Mouse (Mus musculus) lung, embryonic 14.5 days (tissue): Measurements from ENCODE around the gene Gm10273. TPM values are rescaled to one million over a fixed set of nuclear protein-coding genes. Genes with fewer than 3 reads are reported as not detected.
A peak's percentile ranks its signal among the peaks of the same experiment; 100 is the strongest.
"Not testable (repeated sequence)": the region's sequence is repeated elsewhere in the genome, so short reads cannot be mapped to it uniquely, and the experiment has no call there.

ENCODE experiments used
- ATAC-seq: fragments of 200-750 bp; cut with Nextera tagmentation; 2 replicates; pipeline ENCODE4 v1.8.0; 2017; ENCODE audit warnings: mild to moderate bottlenecking, moderate TSS enrichment, moderate library complexity; ENCODE audit not compliant: insufficient read depth
- DNase-seq: peaks from one replicate; pipeline ENCODE4 v3.0.0-alpha.2; 2015
- H3K27ac ChIP-seq: fragments of 300-500 bp; sonication (generic); 2 replicates; pipeline ENCODE4 v1.5.1; 2014; ENCODE audit warnings: low read depth, mild to moderate bottlenecking, moderate library complexity
- H3K27me3 ChIP-seq: fragments of 300-500 bp; sonication (generic); 2 replicates; pipeline ENCODE4 v1.6.1; 2014; ENCODE audit warnings: low read length, control low read depth; ENCODE audit not compliant: insufficient read depth
- H3K36me3 ChIP-seq: fragments of 300-500 bp; sonication (generic); 2 replicates; pipeline ENCODE4 v1.6.1; 2014; ENCODE audit warnings: control low read depth; ENCODE audit not compliant: insufficient read depth
- H3K4me1 ChIP-seq: fragments of 300-500 bp; sonication (generic); 2 replicates; pipeline ENCODE4 v1.6.1; 2014; ENCODE audit warnings: antibody characterized with exemption, control low read depth; ENCODE audit not compliant: insufficient read depth
- H3K4me2 ChIP-seq: fragments of 300-500 bp; sonication (generic); 2 replicates; pipeline ENCODE4 v1.6.1; 2014; ENCODE audit warnings: mild to moderate bottlenecking
- H3K4me3 ChIP-seq: fragments of 300-500 bp; sonication (generic); 2 replicates; pipeline ENCODE4 v1.5.1; 2014; ENCODE audit warnings: low read depth, low read length
- H3K9ac ChIP-seq: fragments of 300-500 bp; sonication (generic); 2 replicates; pipeline ENCODE4 v1.6.1; 2014
- H3K9me3 ChIP-seq: fragments of 300-500 bp; sonication (generic); 2 replicates; pipeline ENCODE4 v1.6.1; 2016; ENCODE audit warnings: low read depth, low read length, control low read depth
- CTCF ChIP-seq: IDR thresholded peaks from 2 replicates; pipeline ENCODE4 v1.5.1; 2016; ENCODE audit warnings: antibody characterized with exemption, low read depth
- WGBS: fragments of 180-500 bp; shearing (Covaris S2); extraction: QIAGEN DNeasy Blood & Tissue Kit; methylation state at CpG from one replicate; pipeline ENCODE4 v1.1.7; 2014; 5-methylcytosine and 5-hydroxymethylcytosine counted together
- polyA plus RNA-seq: library from polyadenylated mRNA; unstranded; fragments of >200 nt; fragmentation: Nextera tagmentation; extraction: Ambion mirVana; gene quantifications from 2 replicates; pipeline ENCODE4 v1.2.1, GENCODE M21; 2014

The Gm10273 gene
- polyA plus RNA-seq, 1 experiment from 2014 or later, result 19.0 TPM

- ATAC-seq (no peak), DNase-seq (no peak)
- H3K27me3 ChIP-seq, result no peaks in the 10 kb centered on the region
- 86% methylated on average over 4 of the region's 4 CpGs for WGBS
- H3K4me2 ChIP-seq, result no peak overlapping the region
- H3K9ac ChIP-seq, result no peak overlapping the region
- H3K9me3 ChIP-seq, result no peaks in the 10 kb centered on the region
- peaks cover 9% of the 10 kb centered on the region; the same call in 1 of the 2 replicates for H3K36me3 ChIP-seq
- no peak overlapping the region for H3K27ac ChIP-seq
- no peaks in the 10 kb centered on the region for H3K4me1 ChIP-seq
- peak; percentile 33; the same call in 1 of the 2 replicates for TF ChIP-seq CTCF
- H3K4me3 ChIP-seq, result no peak overlapping the region
Observed at GRCm38 (mm10) chr10:59378728-59379127, 16.7 kb upstream of the Gm10273 start.

GRCm38 (mm10) chr10:59379927-59380326, 15.5 kb upstream of the Gm10273 start:
- DNase-seq (no peak), ATAC-seq (no peak)
- H3K4me1 ChIP-seq, result no peaks in the 10 kb centered on the region
- H3K9ac ChIP-seq, result no peak overlapping the region
- H3K4me3 ChIP-seq, result no peak overlapping the region
- H3K9me3 ChIP-seq, result no peaks in the 10 kb centered on the region
- H3K27me3 ChIP-seq, result no peaks in the 10 kb centered on the region
- no peak overlapping the region for H3K27ac ChIP-seq
- H3K36me3 ChIP-seq, result no peaks in the 10 kb centered on the region
- no peak overlapping the region for H3K4me2 ChIP-seq
- 25% methylated on average over 3 of the region's 3 CpGs for WGBS
- no peak for TF ChIP-seq CTCF

- H3K9me3 ChIP-seq, result no peaks in the 10 kb centered on the region
- WGBS, result 54% methylated on average over 2 of the region's 2 CpGs
- TF ChIP-seq CTCF, result no peak
- no peak overlapping the region for H3K9ac ChIP-seq
- H3K27me3 ChIP-seq, result no peaks in the 10 kb centered on the region
- H3K4me2 ChIP-seq, result no peak overlapping the region
- H3K4me1 ChIP-seq, result no peaks in the 10 kb centered on the region
- no peak overlapping the region for H3K27ac ChIP-seq
- H3K36me3 ChIP-seq, result no peaks in the 10 kb centered on the region
- DNase-seq (no peak), ATAC-seq (peak; percentile 24; the same call in 1 of the 2 replicates)
- H3K4me3 ChIP-seq, result no peak overlapping the region
Observed at GRCm38 (mm10) chr10:59380411-59380821, 15.0 kb upstream of the Gm10273 start.

GRCm38 (mm10) chr10:59381563-59381962, 13.9 kb upstream of the Gm10273 start:
- not testable (repeated sequence) for H3K27ac ChIP-seq, H3K9me3 ChIP-seq, H3K4me1 ChIP-seq, ATAC-seq, H3K27me3 ChIP-seq, H3K9ac ChIP-seq, H3K4me3 ChIP-seq, DNase-seq, H3K36me3 ChIP-seq, H3K4me2 ChIP-seq
- 90% methylated on average over 5 of the region's 10 CpGs for WGBS

- Histone ChIP-seq H3K36me3 (no peaks in the 10 kb centered on the region), H3K9me3 (no peaks in the 10 kb centered on the region; the same call in 1 of the 2 replicates), H3K4me1 (no peaks in the 10 kb centered on the region), H3K9ac (no peak overlapping the region), H3K27me3 (no peaks in the 10 kb centered on the region), H3K27ac (no peak overlapping the region), H3K4me2 (no peak overlapping the region), H3K4me3 (no peak overlapping the region)
- ATAC-seq (no peak), DNase-seq (no peak)
- TF ChIP-seq CTCF, result no peak
- 84% methylated on average over 7 of the region's 8 CpGs for WGBS
Observed at GRCm38 (mm10) chr10:59386951-59387350, 8.5 kb upstream of the Gm10273 start.

- no peak for ATAC-seq
- 94% methylated on average over 3 of the region's 3 CpGs for WGBS
- Histone ChIP-seq H3K4me1 (no peaks in the 10 kb centered on the region), H3K36me3 (no peaks in the 10 kb centered on the region), H3K27ac (no peak overlapping the region), H3K9ac (no peak overlapping the region), H3K27me3 (no peaks in the 10 kb centered on the region), H3K4me3 (no peak overlapping the region), H3K4me2 (no peak overlapping the region), H3K9me3 (no peaks in the 10 kb centered on the region; the same call in 1 of the 2 replicates)
- DNase-seq, result no peak
- TF ChIP-seq CTCF, result no peak
Observed at GRCm38 (mm10) chr10:59389652-59390051, 5.8 kb upstream of the Gm10273 start.

- TF ChIP-seq CTCF, result no peak
- H3K4me1 ChIP-seq, result no peaks in the 10 kb centered on the region
- no peak overlapping the region for H3K9ac ChIP-seq
- no peak overlapping the region for H3K27ac ChIP-seq
- no peaks in the 10 kb centered on the region; the same call in 1 of the 2 replicates for H3K9me3 ChIP-seq
- H3K4me2 ChIP-seq, result no peak overlapping the region
- no peak overlapping the region for H3K4me3 ChIP-seq
- H3K27me3 ChIP-seq, result no peaks in the 10 kb centered on the region
- no peak for DNase-seq
- no peaks in the 10 kb centered on the region for H3K36me3 ChIP-seq
- ATAC-seq, result no peak
- WGBS, result 36% methylated on average over 4 of the region's 4 CpGs
Observed at GRCm38 (mm10) chr10:59391907-59392306, 3.5 kb upstream of the Gm10273 start.
